Mouse (Mus musculus) embryo, embryonic 9.5 days (tissue): ENCODE data around the gene Hs6st1.
A peak's percentile ranks its signal among the peaks of the same experiment; 100 is the strongest.

Experiments
- DNase-seq: peaks from one replicate; pipeline ENCODE4 v3.0.0-alpha.2; 2017; ENCODE audit errors: extremely low spot score

Gene Hs6st1

GRCm38 (mm10) chr1:36129126-36129525, 60.9 kb downstream of the Hs6st1 start:
- DNase-seq: no peak

- DNase-seq: no peak
Measured at GRCm38 (mm10) chr1:36129881-36130280, 61.7 kb downstream of the Hs6st1 start.

DNA sequence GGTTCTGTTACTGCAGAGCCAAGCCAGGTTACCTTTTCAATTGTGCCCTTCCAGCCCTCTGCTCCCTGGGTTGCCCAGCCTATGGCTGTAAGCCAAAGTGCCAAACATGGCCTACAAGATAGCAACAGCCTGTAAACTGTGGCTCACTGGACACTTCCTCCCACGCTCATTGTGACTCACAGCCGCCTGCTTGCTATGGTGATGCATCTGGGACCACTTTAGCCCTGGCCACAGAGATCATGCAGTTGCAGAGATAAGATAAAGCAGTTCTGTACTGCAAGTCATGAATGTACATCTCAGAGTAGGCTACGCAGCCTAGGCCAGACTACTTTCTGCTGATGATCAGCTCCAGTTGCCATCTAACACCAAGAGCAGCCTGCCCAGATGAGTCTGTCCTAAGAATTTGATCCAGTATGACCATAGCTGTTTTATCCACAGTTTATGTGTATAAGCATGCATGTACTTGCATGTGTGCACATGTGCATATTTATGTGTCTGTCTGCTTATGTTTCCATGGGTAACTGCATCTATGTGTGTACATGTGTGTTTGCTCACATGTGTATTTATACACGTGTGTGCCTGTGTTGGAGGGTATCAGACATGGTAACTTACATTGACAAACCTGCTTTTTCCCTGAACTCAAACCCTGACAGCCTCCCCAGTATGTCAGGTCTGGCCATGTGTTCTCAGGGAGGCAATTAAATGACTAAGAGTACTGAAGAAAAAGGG, 62.3 kb downstream of the Hs6st1 start:
- no peak for DNase-seq

- DNase-seq: no peak
Measured at GRCm38 (mm10) chr1:36131154-36131553, 63.0 kb downstream of the Hs6st1 start.

DNA sequence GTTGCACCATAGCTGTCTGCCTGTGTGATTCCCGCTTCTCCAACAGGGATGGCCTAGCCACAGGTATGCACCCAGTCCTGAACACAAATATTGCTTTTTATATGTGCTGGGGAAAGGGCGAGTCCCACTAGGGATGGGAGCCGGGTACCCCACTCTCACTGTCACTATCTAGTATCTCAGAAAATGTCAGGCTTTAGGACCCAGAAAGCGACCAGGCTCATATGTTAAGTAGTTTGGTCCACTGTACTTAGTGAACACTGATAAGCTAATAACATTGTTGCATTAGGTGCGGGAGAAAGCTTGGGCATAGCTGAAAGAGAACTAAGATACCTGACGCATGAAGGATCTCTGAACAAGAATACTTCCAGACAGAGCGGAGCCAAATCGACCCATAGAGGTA, 63.6 kb downstream of the Hs6st1 start:
- no peak for DNase-seq

- DNase-seq: no peak
Measured at GRCm38 (mm10) chr1:36132211-36132610, 64.0 kb downstream of the Hs6st1 start.

GRCm38 (mm10) chr1:36133041-36133440, 64.8 kb downstream of the Hs6st1 start:
- DNase-seq: no peak

DNA sequence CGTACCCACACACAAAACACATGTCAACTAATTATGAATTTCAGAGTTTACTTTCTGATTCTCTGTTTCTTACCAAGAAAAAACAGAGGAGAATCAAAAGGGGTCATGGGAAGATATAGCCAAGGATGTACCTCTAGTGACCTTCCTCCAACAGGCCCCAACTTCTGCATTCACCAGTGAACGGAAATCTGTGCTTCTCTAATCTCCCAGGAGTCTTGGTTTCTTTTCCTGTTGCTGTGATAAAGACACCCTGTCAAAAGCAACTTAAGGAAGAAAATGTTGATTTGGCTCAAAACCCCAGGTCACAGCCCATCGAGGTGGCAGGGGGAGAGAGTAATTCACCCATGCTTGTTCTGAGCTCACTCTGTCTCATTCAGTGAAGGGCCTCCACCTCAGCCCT, 65.4 kb downstream of the Hs6st1 start:
- DNase-seq: no peak

DNA sequence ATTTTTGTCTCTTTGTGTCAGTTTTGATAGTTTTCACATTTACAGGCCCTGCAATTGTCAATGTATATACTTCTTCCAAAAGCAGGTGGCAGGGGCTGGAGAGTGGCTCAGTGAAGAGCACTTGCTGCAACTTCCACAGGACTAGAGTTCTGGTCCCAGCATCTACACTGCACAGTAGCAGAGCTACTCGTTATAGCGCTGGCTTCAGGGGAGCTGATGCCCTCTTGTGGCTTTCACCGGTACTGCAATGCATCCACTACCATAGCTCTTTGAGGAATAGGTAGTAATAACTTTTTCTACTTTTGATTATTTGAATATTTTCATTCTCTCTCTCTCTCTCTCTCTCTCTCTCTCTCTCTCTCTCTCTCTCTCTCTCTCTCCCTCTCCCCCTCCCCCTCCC, 66.4 kb downstream of the Hs6st1 start:
- peak; percentile 71 for DNase-seq

- no peak for DNase-seq
Measured at GRCm38 (mm10) chr1:36140311-36140710, 72.1 kb downstream of the Hs6st1 start.

- no peak for DNase-seq
Measured at GRCm38 (mm10) chr1:36145050-36145449, 76.8 kb downstream of the Hs6st1 start.

- no peak for DNase-seq
Measured at GRCm38 (mm10) chr1:36148809-36149208, 80.6 kb downstream of the Hs6st1 start.

DNA sequence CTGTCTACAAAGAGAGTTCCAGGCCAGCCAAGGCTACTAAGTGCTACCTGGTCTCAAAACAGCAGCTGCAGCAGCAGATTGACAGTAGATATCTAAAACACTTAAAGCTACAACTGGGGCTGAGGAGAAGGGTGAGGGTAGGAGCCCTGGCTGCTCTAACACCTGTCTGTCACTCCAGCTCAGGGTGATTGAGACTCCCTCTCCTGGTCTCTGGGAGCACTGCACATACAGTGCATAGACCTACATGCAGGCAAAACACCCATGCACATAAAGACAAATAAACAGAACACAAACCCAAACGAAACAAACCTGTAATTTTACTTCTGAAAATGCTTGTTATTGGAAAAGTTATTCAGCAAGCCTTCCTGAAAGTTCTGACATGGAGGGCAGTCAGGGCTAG, 81.2 kb downstream of the Hs6st1 start:
- DNase-seq: no peak
